Mouse (Mus musculus) kidney, embryonic 14.5 days (tissue): ENCODE measurements around the gene U2af2. TPM values are rescaled to one million over a fixed set of nuclear protein-coding genes. Genes with fewer than 3 reads are reported as not detected.
"Not testable (repeated sequence)": the region's sequence is repeated elsewhere in the genome, so short reads cannot be mapped to it uniquely, and the experiment has no call there.

Experiments used
- ATAC-seq: fragments of 200-750 bp; cut with Nextera tagmentation; 2 replicates; pipeline ENCODE4 v1.8.0; 2017; ENCODE audit warnings: moderate number of reproducible peaks, mild to moderate bottlenecking, moderate TSS enrichment, moderate library complexity; ENCODE audit not compliant: low FRiP score, low TSS enrichment
- H3K27ac ChIP-seq: fragments of 300-500 bp; sonication (generic); 2 replicates; pipeline ENCODE4 v1.5.1; 2014; ENCODE audit warnings: low read depth, mild to moderate bottlenecking, low read length, moderate library complexity, mixed read lengths
- H3K27me3 ChIP-seq: fragments of 300-500 bp; sonication (generic); 2 replicates; pipeline ENCODE4 v1.6.1; 2014; ENCODE audit warnings: mild to moderate bottlenecking, low read length; ENCODE audit not compliant: control insufficient read depth, insufficient read depth
- H3K36me3 ChIP-seq: fragments of 300-500 bp; sonication (generic); 2 replicates; pipeline ENCODE4 v1.6.1; 2014; ENCODE audit warnings: low read length, mixed read lengths; ENCODE audit not compliant: control insufficient read depth, insufficient read depth
- H3K4me1 ChIP-seq: fragments of 300-500 bp; sonication (generic); 2 replicates; pipeline ENCODE4 v1.6.1; 2014; ENCODE audit warnings: low read length, mixed read lengths; ENCODE audit not compliant: control insufficient read depth, insufficient read depth
- H3K4me2 ChIP-seq: fragments of 300-500 bp; sonication (generic); replicated peaks from 2 replicates; pipeline ENCODE4 v1.6.1; 2014; ENCODE audit warnings: low read depth, mild to moderate bottlenecking, low read length
- H3K4me3 ChIP-seq: fragments of 300-500 bp; sonication (generic); 2 replicates; pipeline ENCODE4 v1.5.1; 2014; ENCODE audit warnings: mild to moderate bottlenecking, low read length
- H3K9ac ChIP-seq: fragments of 300-500 bp; sonication (generic); 2 replicates; pipeline ENCODE4 v1.6.1; 2014; ENCODE audit warnings: low read depth, mild to moderate bottlenecking, low read length, moderate library complexity
- H3K9me3 ChIP-seq: fragments of 300-500 bp; sonication (generic); 2 replicates; pipeline ENCODE4 v1.6.1; 2016; ENCODE audit warnings: low read length; ENCODE audit not compliant: control insufficient read depth
- WGBS: fragments of 180-500 bp; shearing (Covaris S2); extraction: QIAGEN DNeasy Blood & Tissue Kit; methylation state at CpG from one replicate; pipeline ENCODE4 v1.1.7; 2014; 5-methylcytosine and 5-hydroxymethylcytosine counted together
- polyA plus RNA-seq: library from polyadenylated mRNA; unstranded; fragments of >200 nt; fragmentation: Nextera tagmentation; extraction: Ambion mirVana; gene quantifications from 2 replicates; pipeline ENCODE4 v1.2.1, GENCODE M21; 2014

The U2af2 gene
- polyA plus RNA-seq, 1 experiment from 2014 or later, result 148 TPM

- no peaks in the 10 kb centered on the region for H3K9me3 ChIP-seq
- no peaks in the 10 kb centered on the region for H3K27me3 ChIP-seq
- WGBS, result 97% methylated on average over 21 of the region's 21 CpGs
- peaks cover 14% of the 10 kb centered on the region for H3K36me3 ChIP-seq
- no peak overlapping the region for H3K27ac ChIP-seq
- H3K4me2 ChIP-seq, result no peak overlapping the region
- no peak for ATAC-seq
- no peak overlapping the region for H3K4me3 ChIP-seq
- H3K4me1 ChIP-seq, result peaks cover 7% of the 10 kb centered on the region; the same call in 1 of the 2 replicates
- no peak overlapping the region for H3K9ac ChIP-seq
Observed at GRCm38 (mm10) chr7:5017931-5018330, 44.0 kb upstream of the U2af2 start.

GRCm38 (mm10) chr7:5019576-5019975, 42.4 kb upstream of the U2af2 start:
- not testable (repeated sequence) for H3K27me3 ChIP-seq, H3K9me3 ChIP-seq, H3K4me1 ChIP-seq, ATAC-seq
- peaks cover 30% of the 10 kb centered on the region for H3K36me3 ChIP-seq
- H3K4me3 ChIP-seq, result peak overlapping the region; percentile 88
- peak overlapping the region; percentile 96 for H3K27ac ChIP-seq
- H3K9ac ChIP-seq, result peak overlapping the region; percentile 82; the same call in 1 of the 2 replicates
- 24% methylated on average over 8 of the region's 8 CpGs for WGBS
- H3K4me2 ChIP-seq, result peak overlapping the region; percentile 66

GRCm38 (mm10) chr7:5020000-5020681, 41.8 kb upstream of the U2af2 start, which contains the start of the genes Zfp865 and Ccdc106:
TSS of gene Zfp865 (plus strand) at chr7:5020376.
TSS of gene Ccdc106 (plus strand) at chr7:5020553.
- H3K27ac ChIP-seq, result peak within 1 kb of the TSS; percentile 96
- peak within 1 kb of the TSS; percentile 66 for H3K4me2 ChIP-seq
- peak; percentile 86 for ATAC-seq
- peak within 1 kb of the TSS; percentile 88 for H3K4me3 ChIP-seq
- under 1% methylated on average over 47 of the region's 49 CpGs for WGBS
- H3K9me3 ChIP-seq, result no peaks in the 10 kb centered on the region
- peaks cover 4% of the 10 kb centered on the region; the same call in 1 of the 2 replicates for H3K4me1 ChIP-seq
- peaks cover 34% of the 10 kb centered on the region for H3K36me3 ChIP-seq
- peak within 1 kb of the TSS; percentile 82 for H3K9ac ChIP-seq
- H3K27me3 ChIP-seq, result no peaks in the 10 kb centered on the region

- H3K4me1 ChIP-seq, result peaks cover 4% of the 10 kb centered on the region; the same call in 1 of the 2 replicates
- peaks cover 34% of the 10 kb centered on the region for H3K36me3 ChIP-seq
- peak overlapping the region; percentile 66 for H3K4me2 ChIP-seq
- no peaks in the 10 kb centered on the region for H3K9me3 ChIP-seq
- H3K27me3 ChIP-seq, result no peaks in the 10 kb centered on the region
- 0 out of 2 replicates have a peak, but pooled peaks have one; percentile 3 for ATAC-seq
- H3K4me3 ChIP-seq, result peak overlapping the region; percentile 88
- H3K27ac ChIP-seq, result peak overlapping the region; percentile 96
- 1% methylated on average over 9 of the region's 15 CpGs for WGBS
- peak overlapping the region; percentile 82 for H3K9ac ChIP-seq
Observed at GRCm38 (mm10) chr7:5020685-5021084, 41.3 kb upstream of the U2af2 start.

GRCm38 (mm10) chr7:5021197-5021596, 40.7 kb upstream of the U2af2 start:
- Histone ChIP-seq H3K36me3 (peaks cover 38% of the 10 kb centered on the region), H3K9me3 (no peaks in the 10 kb centered on the region), H3K4me2 (peak overlapping the region; percentile 66), H3K4me3 (peak overlapping the region; percentile 88), H3K4me1 (peaks cover 4% of the 10 kb centered on the region; the same call in 1 of the 2 replicates), H3K27ac (peak overlapping the region; percentile 96; the same call in 1 of the 2 replicates), H3K9ac (peak overlapping the region; percentile 82), H3K27me3 (no peaks in the 10 kb centered on the region)
- ATAC-seq, result no peak
- WGBS, result 52% methylated on average over 5 of the region's 5 CpGs

- H3K4me2 ChIP-seq, result no peak overlapping the region
- ATAC-seq, result no peak
- no peak overlapping the region for H3K9ac ChIP-seq
- H3K9me3 ChIP-seq, result peaks cover 41% of the 10 kb centered on the region
- H3K27ac ChIP-seq, result no peak overlapping the region
- H3K4me1 ChIP-seq, result no peaks in the 10 kb centered on the region
- H3K36me3 ChIP-seq, result peaks cover 84% of the 10 kb centered on the region
- 95% methylated on average over 22 of the region's 22 CpGs for WGBS
- no peaks in the 10 kb centered on the region for H3K27me3 ChIP-seq
- no peak overlapping the region for H3K4me3 ChIP-seq
Observed at GRCm38 (mm10) chr7:5029543-5029942, 32.4 kb upstream of the U2af2 start.

- no peak overlapping the region for H3K4me2 ChIP-seq
- no peaks in the 10 kb centered on the region for H3K4me1 ChIP-seq
- H3K36me3 ChIP-seq, result peaks cover 83% of the 10 kb centered on the region
- no peak overlapping the region for H3K9ac ChIP-seq
- no peak overlapping the region for H3K27ac ChIP-seq
- no peaks in the 10 kb centered on the region for H3K27me3 ChIP-seq
- H3K9me3 ChIP-seq, result peaks cover 41% of the 10 kb centered on the region
- WGBS, result 91% methylated on average over 21 of the region's 21 CpGs
- H3K4me3 ChIP-seq, result no peak overlapping the region
- ATAC-seq, result no peak
Observed at GRCm38 (mm10) chr7:5029946-5030345, 32.0 kb upstream of the U2af2 start.

GRCm38 (mm10) chr7:5030554-5031275, 31.2 kb upstream of the U2af2 start:
- H3K9me3 ChIP-seq, result peaks cover 41% of the 10 kb centered on the region

GRCm38 (mm10) chr7:5031496-5031895, 30.4 kb upstream of the U2af2 start:
- WGBS, result 84% methylated on average over 46 of the region's 46 CpGs
- no peak overlapping the region for H3K4me2 ChIP-seq
- no peaks in the 10 kb centered on the region for H3K27me3 ChIP-seq
- peaks cover 44% of the 10 kb centered on the region for H3K9me3 ChIP-seq
- peaks cover 87% of the 10 kb centered on the region for H3K36me3 ChIP-seq
- no peak overlapping the region for H3K9ac ChIP-seq
- ATAC-seq, result no peak
- H3K4me1 ChIP-seq, result no peaks in the 10 kb centered on the region
- 0 out of 2 replicates have a peak overlapping the region, but pooled peaks have one; percentile 9 for H3K4me3 ChIP-seq
- H3K27ac ChIP-seq, result no peak overlapping the region

More at GRCm38 (mm10) chr7:5030554-5031275, 31.2 kb upstream of the U2af2 start:
- no peaks in the 10 kb centered on the region for H3K27me3 ChIP-seq
- ATAC-seq, result no peak
- H3K4me2 ChIP-seq, result no peak overlapping the region
- H3K4me1 ChIP-seq, result no peaks in the 10 kb centered on the region
- 87% methylated on average over 63 of the region's 63 CpGs for WGBS
- H3K4me3 ChIP-seq, result no peak overlapping the region; the same call in none of the 2 replicates
- peaks cover 90% of the 10 kb centered on the region for H3K36me3 ChIP-seq
- no peak overlapping the region for H3K9ac ChIP-seq
- no peak overlapping the region for H3K27ac ChIP-seq
